In the genomic region with DNA sequence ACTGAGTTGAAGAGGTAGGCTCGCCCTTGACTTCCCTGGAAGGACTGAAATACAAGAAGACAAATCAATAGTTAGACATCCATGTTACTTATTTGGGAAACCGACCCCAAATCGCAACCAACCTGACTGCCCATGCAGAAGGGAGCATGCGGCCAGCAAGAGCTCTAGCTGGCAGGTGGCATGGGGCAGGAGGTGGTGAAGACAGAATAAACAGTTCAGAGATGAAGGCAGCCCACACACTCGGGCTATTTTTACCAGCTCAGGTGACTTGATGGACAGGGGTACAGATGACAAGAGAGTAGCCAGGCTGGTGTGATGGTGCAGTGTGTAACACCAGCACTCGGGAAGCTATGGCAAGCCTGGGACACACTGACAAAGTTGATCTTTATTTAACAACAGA, we compare ENCODE assay signal across 18 mouse cellular contexts. TPM values are rescaled to one million over a fixed set of nuclear protein-coding genes. Genes with fewer than 3 reads are reported as not detected.
A peak's percentile ranks its signal among the peaks of the same experiment; 100 is the strongest.
DNase-seq lines count a peak whose midpoint lies in the region; ATAC-seq and TF ChIP-seq lines count a peak whose summit lies in the region.
"Had no signal": no experiment of that assay in that cellular context is flagged by ENCODE, and none has a peak within 500 bp of the region (broad histone marks: within the 10 kb centered on the region; RNA-seq: fewer than 3 reads in every experiment).

No protein-coding gene starts in this region.

- TF ChIP-seq CTCF in layer of hippocampus, adult 2 months (conservative IDR thresholded peaks at IDR 0.05): no peak
- TF ChIP-seq CTCF in cortical plate, adult 2 months (IDR thresholded peaks at IDR 0.05; ENCODE audit: extremely low read depth, insufficient read depth, low read length): no peak

- 81% methylated on average over 6 of the region's 6 CpGs for WGBS in forebrain, embryonic 13.5 days
- 93% methylated on average over 6 of the region's 6 CpGs for WGBS in forebrain, embryonic 11.5 days
- 64% methylated on average over 6 of the region's 6 CpGs for WGBS in heart, embryonic 13.5 days

- H3K9ac ChIP-seq in forebrain, embryonic 13.5 days: no peak overlapping the region
- no peak overlapping the region for H3K9ac ChIP-seq in forebrain, embryonic 11.5 days (ENCODE audit: low read length)
- H3K9ac ChIP-seq in heart, embryonic 13.5 days: peak overlapping the region; percentile 2; the same call in 1 of the 2 replicates
- H3K9ac ChIP-seq: liver, postnatal 0 days had no signal

- no peak overlapping the region for H3K4me2 ChIP-seq in forebrain, embryonic 13.5 days
- H3K4me2 ChIP-seq in forebrain, embryonic 11.5 days (ENCODE audit: low read depth, low read length, severe bottlenecking): no peak overlapping the region
- H3K4me2 ChIP-seq in heart, embryonic 13.5 days: no peak overlapping the region
- H3K4me2 ChIP-seq: embryonic facial prominence, embryonic 13.5 days had no signal

- peaks cover 19% of the 10 kb centered on the region; the same call in 1 of the 2 replicates for H3K36me3 ChIP-seq in forebrain, embryonic 13.5 days (ENCODE audit: poor library complexity, severe bottlenecking)
- no peaks in the 10 kb centered on the region for H3K36me3 ChIP-seq in forebrain, embryonic 11.5 days (ENCODE audit: control insufficient read depth, insufficient read depth, low read length)
- H3K36me3 ChIP-seq in heart, embryonic 13.5 days: peaks cover 64% of the 10 kb centered on the region

- no peak for TF ChIP-seq POLR2A in cortical plate, adult 2 months (IDR thresholded peaks at IDR 0.05; ENCODE audit: extremely low read depth, insufficient read depth, low read length)

- no peak for DNase-seq in forebrain, embryonic 11.5 days (ENCODE audit: low spot score)
- no peak for DNase-seq in heart, adult 8-10 months (ENCODE audit: low spot score)
- no peak for DNase-seq in layer of hippocampus, adult 2 months (ENCODE audit: low spot score in 2 of 2)
- DNase-seq in layer of hippocampus, adult 11-12 months (ENCODE audit: low spot score): no peak
- DNase-seq: adrenal gland, adult 8-10 months; cerebellum, adult 9-11 months; kidney, adult 8-10 months; kidney, postnatal 14 days; liver, postnatal 0 days; lung, postnatal 10 days; thymus, postnatal 25 days had no signal

- H3K9me3 ChIP-seq in forebrain, embryonic 13.5 days (replicated peaks): no peaks in the 10 kb centered on the region
- H3K9me3 ChIP-seq in forebrain, embryonic 11.5 days (ENCODE audit: control insufficient read depth, low read length): no peaks in the 10 kb centered on the region
- no peaks in the 10 kb centered on the region for H3K9me3 ChIP-seq in heart, embryonic 13.5 days
- H3K9me3 ChIP-seq: embryonic facial prominence, embryonic 13.5 days; limb, embryonic 10.5 days had no signal

- no peak for ATAC-seq in forebrain, embryonic 13.5 days
- no peak for ATAC-seq in forebrain, embryonic 11.5 days (replicated peaks; ENCODE audit: low FRiP score)
- no peak for ATAC-seq in heart, embryonic 13.5 days (ENCODE audit: extremely low read depth, insufficient number of reproducible peaks, low FRiP score, low TSS enrichment)
- ATAC-seq: CD4-positive, CD25-positive, alpha-beta regulatory T cell, adult 4 months; liver, postnatal 0 days; Patski had no signal

- peaks cover 15% of the 10 kb centered on the region for H3K4me1 ChIP-seq in forebrain, embryonic 13.5 days
- H3K4me1 ChIP-seq in forebrain, embryonic 11.5 days (replicated peaks; ENCODE audit: control insufficient read depth, insufficient read depth, low read length): peaks cover 7% of the 10 kb centered on the region; the same call in 1 of the 2 replicates
- H3K4me1 ChIP-seq in heart, embryonic 13.5 days: peaks cover 58% of the 10 kb centered on the region
- H3K4me1 ChIP-seq in cortical plate, adult 2 months (ENCODE audit: control insufficient read depth, insufficient read depth, low read length): peaks cover 22% of the 10 kb centered on the region

- no peak overlapping the region for H3K4me3 ChIP-seq in forebrain, embryonic 13.5 days
- no peak overlapping the region for H3K4me3 ChIP-seq in forebrain, embryonic 11.5 days (ENCODE audit: low read depth, low read length)
- no peak overlapping the region for H3K4me3 ChIP-seq in heart, embryonic 13.5 days
- no peak overlapping the region for H3K4me3 ChIP-seq in layer of hippocampus, adult 2 months
- H3K4me3 ChIP-seq in cortical plate, adult 2 months (ENCODE audit: insufficient read depth, low read length): no peak overlapping the region
- H3K4me3 ChIP-seq: embryonic facial prominence, embryonic 13.5 days; limb, embryonic 10.5 days had no signal

- H3K27ac ChIP-seq in forebrain, embryonic 13.5 days: peak overlapping the region; percentile 73
- H3K27ac ChIP-seq in forebrain, embryonic 11.5 days (ENCODE audit: low read depth, low read length): no peak overlapping the region
- peak overlapping the region; percentile 75 for H3K27ac ChIP-seq in heart, embryonic 13.5 days (replicated peaks)
- 0 out of 2 replicates have a peak overlapping the region, but pooled peaks have one; percentile 28 for H3K27ac ChIP-seq in layer of hippocampus, adult 2 months
- H3K27ac ChIP-seq in cortical plate, adult 2 months (ENCODE audit: insufficient read depth, low read length): peak overlapping the region; percentile 87
- H3K27ac ChIP-seq: embryonic facial prominence, embryonic 13.5 days had no signal

- no peaks in the 10 kb centered on the region for H3K27me3 ChIP-seq in forebrain, embryonic 13.5 days
- no peaks in the 10 kb centered on the region for H3K27me3 ChIP-seq in forebrain, embryonic 11.5 days (ENCODE audit: control insufficient read depth, insufficient read depth, low read length)
- no peaks in the 10 kb centered on the region for H3K27me3 ChIP-seq in heart, embryonic 13.5 days (replicated peaks)
- H3K27me3 ChIP-seq: embryonic facial prominence, embryonic 13.5 days; Patski had no signal

RNA-seq across cellular contexts. Expression of a gene that starts 47.6 kb away (rescaled TPM):
- 7.4 and 7.7 TPM in 2 replicates for polyA plus RNA-seq in forebrain, embryonic 13.5 days (2015; fragmentation: Nextera tagmentation; extraction: Ambion mirVana)
- 5.4 and 6.0 TPM in 2 replicates for polyA plus RNA-seq in forebrain, embryonic 11.5 days (2014; fragmentation: Nextera tagmentation; extraction: Ambion mirVana)
- 18.1 and 20.0 TPM in 2 replicates for polyA plus RNA-seq in heart, embryonic 13.5 days (2015; fragmentation: Nextera tagmentation; extraction: Ambion mirVana)
- total RNA-seq in heart, adult 8-10 months (2022): 10 to 100 TPM in 2 of 4 experiments, 1 to 10 TPM in 2; 8.2 to 15.7 (median 11.9) TPM
- 10 to 100 TPM; 23.3 to 23.6 TPM for total RNA-seq in layer of hippocampus, adult 2 months (2021)
- 27.6 and 32.6 TPM in 2 replicates for polyA plus RNA-seq in cortical plate, adult 2 months (2012; rRNA removed)
